Mouse (Mus musculus): Measurements from ENCODE around the gene Tvp23b. TPM values are rescaled to one million over a fixed set of nuclear protein-coding genes. Genes with fewer than 3 reads are reported as not detected.
A peak's percentile ranks its signal among the peaks of the same experiment; 100 is the strongest.

Gene Tvp23b
- total and polyA plus RNA-seq, 2 experiments from 2014 or later = 26.7 to 42.6 TPM

DNA sequence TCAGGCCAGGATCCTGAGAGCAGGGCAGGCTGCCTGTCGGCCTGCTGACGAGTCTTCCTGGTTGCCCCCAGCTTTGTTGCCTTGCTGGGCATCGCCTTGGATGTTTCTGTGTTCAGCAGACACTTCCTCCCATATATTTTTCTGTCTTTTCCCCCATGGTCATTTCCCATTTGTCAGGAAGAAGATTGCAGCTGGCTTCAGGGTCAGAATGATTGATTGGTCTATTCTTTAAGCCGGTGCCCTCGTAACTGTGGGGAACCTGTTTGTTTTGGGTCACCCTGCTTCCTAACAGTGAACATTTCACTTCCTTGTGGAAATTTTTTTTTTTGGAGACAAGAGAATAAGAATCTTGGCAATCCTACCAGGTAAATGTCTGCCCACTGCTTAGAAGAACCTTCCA lies 6.1 kb downstream of the Tvp23b start:
- no peak for DNase-seq (ENCODE audit: low spot score)
- Histone ChIP-seq H3K4me3 (ENCODE audit: low read length) (no peak overlapping the region), H3K36me3 (ENCODE audit: insufficient read depth, low read length) (peaks cover 22% of the 10 kb centered on the region; the same call in 1 of the 2 replicates), H3K4me1 (ENCODE audit: insufficient read depth, low read length) (no peaks in the 10 kb centered on the region), H3K9ac (replicated peaks; ENCODE audit: low read length) (no peak overlapping the region), H3K9me3 (ENCODE audit: low read length) (no peaks in the 10 kb centered on the region), H3K27me3 (ENCODE audit: insufficient read depth, low read length) (no peaks in the 10 kb centered on the region), H3K4me2 (ENCODE audit: low read depth, low read length) (no peak overlapping the region), H3K27ac (no peak overlapping the region)
- TF ChIP-seq CTCF (IDR thresholded peaks at IDR 0.05; ENCODE audit: low read depth) = no peak
- no peak for ATAC-seq
- 66% methylated on average over 5 of the region's 5 CpGs for WGBS

DNA sequence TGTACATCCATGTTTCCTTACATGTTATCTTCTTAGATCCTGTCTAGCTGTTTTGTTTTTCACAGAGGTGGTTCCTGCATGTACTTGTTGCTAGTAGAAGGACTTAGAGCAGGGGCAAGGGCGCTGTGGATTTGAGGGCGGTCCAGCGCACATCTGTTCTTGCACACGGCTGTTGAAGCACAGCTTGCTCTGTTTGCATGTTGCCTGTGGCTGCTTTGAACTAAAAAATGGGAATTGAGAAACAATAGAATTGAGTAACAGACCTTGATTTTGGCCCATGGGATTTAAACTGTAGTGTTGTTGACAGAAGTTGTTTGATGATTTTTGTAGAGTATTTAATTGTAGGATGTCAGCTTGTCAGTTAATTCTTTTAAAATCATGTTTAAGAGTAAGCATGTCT lies 11.5 kb downstream of the Tvp23b start:
- H3K27ac ChIP-seq = no peak overlapping the region
- H3K9me3 ChIP-seq (ENCODE audit: low read length) = no peaks in the 10 kb centered on the region
- no peak for TF ChIP-seq CTCF (IDR thresholded peaks at IDR 0.05; ENCODE audit: low read depth)
- 83% methylated on average over 4 of the region's 4 CpGs for WGBS
- ATAC-seq (no peak), DNase-seq (ENCODE audit: low spot score) (no peak)
- H3K4me3 ChIP-seq (ENCODE audit: low read length) = no peak overlapping the region
- H3K36me3 ChIP-seq (ENCODE audit: insufficient read depth, low read length) = peaks cover 19% of the 10 kb centered on the region; the same call in 1 of the 2 replicates
- H3K27me3 ChIP-seq (ENCODE audit: insufficient read depth, low read length) = no peaks in the 10 kb centered on the region
- no peaks in the 10 kb centered on the region for H3K4me1 ChIP-seq (ENCODE audit: insufficient read depth, low read length)
- H3K9ac ChIP-seq (replicated peaks; ENCODE audit: low read length) = no peak overlapping the region
- no peak overlapping the region for H3K4me2 ChIP-seq (ENCODE audit: low read depth, low read length)

DNA sequence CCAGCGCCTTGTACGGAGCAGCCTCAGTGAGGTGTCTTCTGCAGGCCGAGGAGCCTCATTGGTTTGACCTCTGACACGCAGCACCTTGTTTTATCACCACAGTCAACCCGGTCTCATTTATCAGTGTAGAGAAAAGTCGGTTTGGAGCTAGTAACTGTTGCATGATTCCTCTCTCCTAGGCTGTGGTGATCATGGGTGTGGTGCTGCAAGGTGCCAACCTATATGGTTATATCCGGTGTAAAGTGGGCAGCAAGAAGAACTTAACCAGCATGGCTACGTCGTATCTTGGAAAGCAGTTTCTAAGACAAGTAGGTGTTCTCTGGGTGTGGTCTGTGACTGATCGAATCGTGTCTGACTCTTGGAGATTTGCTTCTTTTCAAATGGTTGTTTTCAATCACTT lies 12.5 kb downstream of the Tvp23b start:
- Histone ChIP-seq H3K9me3 (ENCODE audit: low read length) (no peaks in the 10 kb centered on the region), H3K36me3 (ENCODE audit: insufficient read depth, low read length) (peaks cover 14% of the 10 kb centered on the region; the same call in 1 of the 2 replicates), H3K27me3 (ENCODE audit: insufficient read depth, low read length) (no peaks in the 10 kb centered on the region), H3K9ac (replicated peaks; ENCODE audit: low read length) (no peak overlapping the region), H3K4me3 (ENCODE audit: low read length) (no peak overlapping the region), H3K27ac (no peak overlapping the region), H3K4me1 (ENCODE audit: insufficient read depth, low read length) (no peaks in the 10 kb centered on the region), H3K4me2 (ENCODE audit: low read depth, low read length) (no peak overlapping the region)
- no peak for TF ChIP-seq CTCF (IDR thresholded peaks at IDR 0.05; ENCODE audit: low read depth)
- DNase-seq (ENCODE audit: low spot score) (no peak), ATAC-seq (no peak)
- WGBS = 95% methylated on average over 11 of the region's 11 CpGs

DNA sequence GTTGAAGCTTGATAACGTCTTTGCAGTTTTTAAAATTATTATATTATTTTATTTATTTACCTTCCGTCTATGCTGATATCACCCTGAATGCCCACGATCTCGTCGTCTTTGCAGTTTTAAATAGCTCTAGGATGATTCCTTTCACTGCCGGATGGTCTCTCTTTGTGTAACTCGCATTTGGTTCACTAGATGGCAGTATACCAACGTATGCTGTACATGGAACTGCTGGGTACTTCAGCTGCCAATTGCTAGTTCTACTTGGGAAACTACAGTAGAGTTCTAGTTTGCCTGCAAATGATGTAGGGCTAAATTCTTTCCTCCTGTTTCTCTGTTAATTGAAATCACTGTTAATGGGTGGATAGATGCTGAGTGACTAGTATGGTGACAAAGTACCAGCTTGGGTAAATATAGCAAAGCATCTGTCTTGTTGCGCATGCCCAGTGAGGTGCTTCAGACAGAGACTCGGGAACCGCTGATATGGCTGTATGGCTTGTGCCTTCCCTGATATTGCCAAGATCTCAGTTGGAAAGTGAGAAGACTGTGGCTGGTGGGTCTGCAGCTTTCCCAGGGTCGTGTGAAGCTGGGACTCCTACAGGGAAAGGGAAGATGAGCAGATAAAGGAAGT lies 22.6 kb downstream of the Tvp23b start:
- Histone ChIP-seq H3K9ac (replicated peaks; ENCODE audit: low read length) (no peak overlapping the region), H3K4me3 (ENCODE audit: low read length) (no peak overlapping the region), H3K36me3 (ENCODE audit: insufficient read depth, low read length) (no peaks in the 10 kb centered on the region), H3K4me2 (ENCODE audit: low read depth, low read length) (no peak overlapping the region), H3K9me3 (ENCODE audit: low read length) (no peaks in the 10 kb centered on the region), H3K4me1 (ENCODE audit: insufficient read depth, low read length) (no peaks in the 10 kb centered on the region), H3K27ac (no peak overlapping the region), H3K27me3 (ENCODE audit: insufficient read depth, low read length) (no peaks in the 10 kb centered on the region)
- 30% methylated on average over 12 of the region's 12 CpGs for WGBS
- peak; percentile 84; the same call in 1 of the 2 replicates for ATAC-seq
- DNase-seq (ENCODE audit: low spot score) = peak; percentile 95
- peak; percentile 90 for TF ChIP-seq CTCF (IDR thresholded peaks at IDR 0.05; ENCODE audit: low read depth)

DNA sequence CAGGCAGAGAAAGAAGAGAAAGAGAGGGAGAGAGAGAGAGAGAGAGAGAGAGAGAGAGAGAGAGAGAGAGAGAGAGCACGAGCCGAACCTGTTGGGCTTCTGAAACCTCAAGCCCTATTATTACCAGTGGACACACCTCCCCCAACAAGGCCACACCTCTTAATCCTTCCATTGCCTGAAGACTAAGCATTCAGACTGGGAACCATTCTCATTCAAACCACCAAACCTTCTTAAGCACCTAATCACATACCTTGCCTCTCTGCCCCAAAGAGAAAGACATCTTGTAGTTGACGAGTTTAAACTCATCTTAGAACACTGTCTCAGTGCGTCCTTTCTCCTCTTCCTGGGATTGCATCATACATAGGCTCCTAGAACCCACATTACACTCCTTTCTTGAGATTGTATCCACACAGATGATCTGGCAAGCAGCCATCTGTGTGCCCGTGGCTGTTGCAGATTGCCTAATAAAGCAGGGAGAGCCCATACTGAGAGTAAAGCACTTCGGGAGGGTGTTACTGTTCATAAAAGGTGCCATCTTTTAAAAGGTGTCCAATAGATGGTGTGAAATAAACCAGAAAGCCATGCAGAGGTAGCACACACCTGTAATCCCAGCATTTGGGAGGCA lies 24.7 kb downstream of the Tvp23b start:
- WGBS = 70% methylated on average over 6 of the region's 6 CpGs
- Histone ChIP-seq H3K9me3 (ENCODE audit: low read length) (no peaks in the 10 kb centered on the region), H3K4me2 (ENCODE audit: low read depth, low read length) (no peak overlapping the region), H3K9ac (replicated peaks; ENCODE audit: low read length) (no peak overlapping the region), H3K36me3 (ENCODE audit: insufficient read depth, low read length) (no peaks in the 10 kb centered on the region), H3K4me3 (ENCODE audit: low read length) (no peak overlapping the region), H3K4me1 (ENCODE audit: insufficient read depth, low read length) (no peaks in the 10 kb centered on the region), H3K27me3 (ENCODE audit: insufficient read depth, low read length) (no peaks in the 10 kb centered on the region), H3K27ac (no peak overlapping the region)
- TF ChIP-seq CTCF (IDR thresholded peaks at IDR 0.05; ENCODE audit: low read depth) = no peak
- no peak for ATAC-seq
- no peak for DNase-seq (ENCODE audit: low spot score)

DNA sequence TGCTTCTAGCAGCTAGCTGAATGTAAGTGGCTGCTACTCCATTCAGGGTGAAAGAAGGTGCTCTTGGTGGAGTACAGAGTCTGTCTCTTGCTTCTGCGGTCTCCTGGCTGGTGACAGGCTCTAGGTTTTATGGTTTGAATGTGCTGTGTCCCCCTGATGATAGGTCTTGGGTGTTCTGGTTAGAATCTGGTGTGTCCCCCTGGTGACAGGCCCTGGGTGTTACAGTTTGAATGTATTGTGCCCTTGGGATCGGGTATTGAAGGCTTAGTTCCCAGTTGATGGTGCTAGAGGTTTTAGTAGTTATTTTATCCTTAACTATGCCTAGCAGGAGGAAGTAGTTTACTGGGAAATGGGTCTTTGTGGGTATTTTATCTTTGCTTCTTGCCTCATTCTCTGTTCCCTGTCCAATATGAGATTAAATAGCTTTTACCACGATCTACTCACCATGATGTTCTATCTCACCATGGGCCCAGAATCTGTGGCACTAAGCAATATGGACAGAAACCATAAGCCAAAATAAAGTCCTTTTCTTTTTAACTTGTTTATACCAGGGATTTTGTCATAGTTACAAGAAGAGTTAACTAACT lies 30.6 kb downstream of the Tvp23b start:
- Histone ChIP-seq H3K27ac (no peak overlapping the region), H3K9ac (replicated peaks; ENCODE audit: low read length) (no peak overlapping the region), H3K36me3 (ENCODE audit: insufficient read depth, low read length) (no peaks in the 10 kb centered on the region), H3K4me2 (ENCODE audit: low read depth, low read length) (no peak overlapping the region), H3K9me3 (ENCODE audit: low read length) (no peaks in the 10 kb centered on the region), H3K27me3 (ENCODE audit: insufficient read depth, low read length) (no peaks in the 10 kb centered on the region), H3K4me1 (ENCODE audit: insufficient read depth, low read length) (peaks cover 7% of the 10 kb centered on the region; the same call in 1 of the 2 replicates), H3K4me3 (ENCODE audit: low read length) (no peak overlapping the region)
- DNase-seq (ENCODE audit: low spot score) (no peak), ATAC-seq (no peak)
- TF ChIP-seq CTCF (IDR thresholded peaks at IDR 0.05; ENCODE audit: low read depth) = no peak
- WGBS = 76% methylated on average over 3 of the region's 3 CpGs

DNA sequence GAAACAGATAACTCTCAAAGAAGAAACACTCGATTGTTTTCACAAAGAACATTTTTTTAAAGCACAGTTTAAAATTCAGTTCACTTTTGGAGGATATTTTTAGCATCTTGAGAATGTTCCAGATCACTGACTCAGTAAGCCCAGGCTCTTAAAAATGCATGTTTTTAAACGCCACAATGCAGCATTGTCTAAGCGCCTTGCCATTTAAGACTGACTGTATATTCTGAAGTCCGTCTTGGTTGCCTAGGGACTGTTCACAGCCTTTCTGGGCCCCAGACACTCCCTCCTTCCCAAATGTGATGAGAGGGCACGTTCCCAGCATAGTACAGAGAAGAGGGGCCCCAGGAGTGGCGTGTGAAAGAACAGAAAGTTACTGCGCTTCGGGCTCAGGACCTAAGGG lies 32.1 kb downstream of the Tvp23b start:
- TF ChIP-seq CTCF (IDR thresholded peaks at IDR 0.05; ENCODE audit: low read depth) = no peak
- Histone ChIP-seq H3K27ac (no peak overlapping the region), H3K9me3 (ENCODE audit: low read length) (no peaks in the 10 kb centered on the region), H3K27me3 (ENCODE audit: insufficient read depth, low read length) (no peaks in the 10 kb centered on the region), H3K4me1 (ENCODE audit: insufficient read depth, low read length) (peaks cover 7% of the 10 kb centered on the region; the same call in 1 of the 2 replicates), H3K36me3 (ENCODE audit: insufficient read depth, low read length) (no peaks in the 10 kb centered on the region), H3K4me2 (ENCODE audit: low read depth, low read length) (no peak overlapping the region), H3K9ac (replicated peaks; ENCODE audit: low read length) (no peak overlapping the region), H3K4me3 (ENCODE audit: low read length) (no peak overlapping the region)
- WGBS = 20% methylated on average over 8 of the region's 8 CpGs
- DNase-seq (ENCODE audit: low spot score) (peak; percentile 14), ATAC-seq (0 out of 2 replicates have a peak, but pooled peaks have one; percentile 45)

Measured in hindbrain, postnatal 0 days (tissue).